Mouse (Mus musculus) midbrain, embryonic 16.5 days (tissue): ENCODE measurements around the gene Rtn4. TPM values are rescaled to one million over a fixed set of nuclear protein-coding genes. Genes with fewer than 3 reads are reported as not detected.

ENCODE experiments used
- ATAC-seq: fragments of 200-750 bp; cut with Nextera tagmentation; 2 replicates; pipeline ENCODE4 v1.8.0; 2017; ENCODE audit warnings: moderate TSS enrichment
- H3K27ac ChIP-seq: fragments of 300-500 bp; sonication (generic); 2 replicates; pipeline ENCODE4 v1.5.1; 2014; ENCODE audit warnings: mild to moderate bottlenecking, low read length, mixed read lengths
- H3K27me3 ChIP-seq: fragments of 300-500 bp; sonication (generic); 2 replicates; pipeline ENCODE4 v1.6.1; 2014; ENCODE audit warnings: low read depth, low read length, mixed read lengths; ENCODE audit not compliant: control insufficient read depth, insufficient read depth
- H3K36me3 ChIP-seq: fragments of 300-500 bp; sonication (generic); 2 replicates; pipeline ENCODE4 v1.6.1; 2014; ENCODE audit warnings: mild to moderate bottlenecking, low read length, moderate library complexity, mixed read lengths; ENCODE audit not compliant: control insufficient read depth, insufficient read depth
- H3K4me1 ChIP-seq: fragments of 300-500 bp; sonication (generic); 2 replicates; pipeline ENCODE4 v1.6.1; 2014; ENCODE audit warnings: mild to moderate bottlenecking, low read length, mixed read lengths; ENCODE audit not compliant: control insufficient read depth, insufficient read depth
- H3K4me2 ChIP-seq: fragments of 300-500 bp; sonication (generic); 2 replicates; pipeline ENCODE4 v1.6.1; 2014; ENCODE audit warnings: mild to moderate bottlenecking, low read length, mixed read lengths
- H3K4me3 ChIP-seq: fragments of 300-500 bp; sonication (generic); 2 replicates; pipeline ENCODE4 v1.5.1; 2014; ENCODE audit warnings: low read depth, mild to moderate bottlenecking, low read length, moderate library complexity, mixed read lengths
- H3K9ac ChIP-seq: fragments of 300-500 bp; sonication (generic); 2 replicates; pipeline ENCODE4 v1.6.1; 2014; ENCODE audit warnings: low read depth, low read length, mixed read lengths
- H3K9me3 ChIP-seq: fragments of 300-500 bp; sonication (generic); replicated peaks from 2 replicates; pipeline ENCODE4 v1.6.1; 2014; ENCODE audit warnings: mild to moderate bottlenecking, low read length, mixed read lengths; ENCODE audit not compliant: control insufficient read depth, poor library complexity, severe bottlenecking
- WGBS: fragments of 180-500 bp; shearing (Covaris S2); extraction: QIAGEN DNeasy Blood & Tissue Kit; methylation state at CpG from one replicate; pipeline ENCODE4 v1.1.7; 2014; 5-methylcytosine and 5-hydroxymethylcytosine counted together
- polyA plus RNA-seq: library from polyadenylated mRNA; unstranded; fragments of >200 nt; fragmentation: Nextera tagmentation; extraction: Ambion mirVana; gene quantifications from 2 replicates; pipeline ENCODE4 v1.2.1, GENCODE M21; 2015

Gene Rtn4
- polyA plus RNA-seq, 1 experiment from 2014 or later = 140 TPM

- Histone ChIP-seq H3K27ac (no peak overlapping the region), H3K4me2 (no peak overlapping the region), H3K36me3 (0 out of 2 replicates have a peak, but pooled peaks cover 2% of the 10 kb centered on the region), H3K4me1 (no peaks in the 10 kb centered on the region), H3K9ac (no peak overlapping the region), H3K9me3 (no peaks in the 10 kb centered on the region), H3K27me3 (no peaks in the 10 kb centered on the region), H3K4me3 (no peak overlapping the region)
- 86% methylated on average over 11 of the region's 11 CpGs for WGBS
- ATAC-seq = no peak
Observed at GRCm38 (mm10) chr11:29766313-29766982, 73.7 kb downstream of the Rtn4 start.

GRCm38 (mm10) chr11:29768523-29768922, 75.8 kb downstream of the Rtn4 start:
- H3K9me3 ChIP-seq = no peaks in the 10 kb centered on the region
- no peak overlapping the region for H3K4me3 ChIP-seq
- no peaks in the 10 kb centered on the region for H3K27me3 ChIP-seq
- no peak for ATAC-seq
- H3K36me3 ChIP-seq = 0 out of 2 replicates have a peak, but pooled peaks cover 2% of the 10 kb centered on the region
- no peak overlapping the region for H3K9ac ChIP-seq
- H3K4me1 ChIP-seq = no peaks in the 10 kb centered on the region
- no peak overlapping the region for H3K27ac ChIP-seq
- H3K4me2 ChIP-seq = no peak overlapping the region

- H3K4me1 ChIP-seq = no peaks in the 10 kb centered on the region
- WGBS = 61% methylated on average over 3 of the region's 3 CpGs
- no peak overlapping the region for H3K27ac ChIP-seq
- H3K9ac ChIP-seq = no peak overlapping the region
- H3K9me3 ChIP-seq = no peaks in the 10 kb centered on the region
- no peak for ATAC-seq
- H3K4me3 ChIP-seq = no peak overlapping the region
- no peaks in the 10 kb centered on the region for H3K36me3 ChIP-seq
- H3K27me3 ChIP-seq = no peaks in the 10 kb centered on the region
- H3K4me2 ChIP-seq = no peak overlapping the region
Observed at GRCm38 (mm10) chr11:29770666-29771400, 78.1 kb downstream of the Rtn4 start.

- H3K4me3 ChIP-seq = no peak overlapping the region
- no peaks in the 10 kb centered on the region for H3K36me3 ChIP-seq
Observed at GRCm38 (mm10) chr11:29772279-29772678, 79.5 kb downstream of the Rtn4 start.

GRCm38 (mm10) chr11:29774296-29774695, 81.5 kb downstream of the Rtn4 start:
- H3K9ac ChIP-seq = no peak overlapping the region
- WGBS = 25% methylated on average over 2 of the region's 2 CpGs
- H3K4me2 ChIP-seq = no peak overlapping the region
- H3K4me1 ChIP-seq = no peaks in the 10 kb centered on the region
- H3K4me3 ChIP-seq = no peak overlapping the region
- no peak overlapping the region for H3K27ac ChIP-seq
- H3K27me3 ChIP-seq = no peaks in the 10 kb centered on the region
- no peaks in the 10 kb centered on the region; the same call in 1 of the 2 replicates for H3K36me3 ChIP-seq
- ATAC-seq = no peak
- H3K9me3 ChIP-seq = no peaks in the 10 kb centered on the region

More at GRCm38 (mm10) chr11:29772279-29772678, 79.5 kb downstream of the Rtn4 start:
- H3K9me3 ChIP-seq = no peaks in the 10 kb centered on the region
- H3K27me3 ChIP-seq = no peaks in the 10 kb centered on the region
- WGBS = 83% methylated on average over 1 of the region's 1 CpGs
- no peak for ATAC-seq
- H3K4me1 ChIP-seq = no peaks in the 10 kb centered on the region
- no peak overlapping the region for H3K9ac ChIP-seq
- no peak overlapping the region for H3K27ac ChIP-seq
- no peak overlapping the region for H3K4me2 ChIP-seq

GRCm38 (mm10) chr11:29774760-29775159, 82.0 kb downstream of the Rtn4 start:
- 55% methylated on average over 2 of the region's 2 CpGs for WGBS
- Histone ChIP-seq H3K9ac (no peak overlapping the region), H3K36me3 (no peaks in the 10 kb centered on the region; the same call in 1 of the 2 replicates), H3K27me3 (no peaks in the 10 kb centered on the region), H3K27ac (no peak overlapping the region), H3K4me1 (no peaks in the 10 kb centered on the region), H3K4me2 (no peak overlapping the region), H3K9me3 (no peaks in the 10 kb centered on the region), H3K4me3 (no peak overlapping the region)
- no peak for ATAC-seq

- no peak overlapping the region for H3K4me2 ChIP-seq
- H3K4me3 ChIP-seq = no peak overlapping the region
- no peak for ATAC-seq
- H3K27me3 ChIP-seq = no peaks in the 10 kb centered on the region
- no peak overlapping the region for H3K27ac ChIP-seq
- no peak overlapping the region for H3K9ac ChIP-seq
- no peaks in the 10 kb centered on the region for H3K9me3 ChIP-seq
- peaks cover under 1% of the 10 kb centered on the region for H3K36me3 ChIP-seq
- H3K4me1 ChIP-seq = no peaks in the 10 kb centered on the region
Observed at GRCm38 (mm10) chr11:29777964-29778363, 85.2 kb downstream of the Rtn4 start.

GRCm38 (mm10) chr11:29778936-29779335, 86.2 kb downstream of the Rtn4 start:
- Histone ChIP-seq H3K27ac (no peak overlapping the region), H3K4me2 (no peak overlapping the region), H3K9ac (no peak overlapping the region), H3K4me3 (no peak overlapping the region), H3K9me3 (no peaks in the 10 kb centered on the region), H3K4me1 (no peaks in the 10 kb centered on the region), H3K36me3 (peaks cover 3% of the 10 kb centered on the region), H3K27me3 (no peaks in the 10 kb centered on the region)
- 53% methylated on average over 3 of the region's 3 CpGs for WGBS
- no peak for ATAC-seq

- WGBS = 36% methylated on average over 2 of the region's 2 CpGs
- Histone ChIP-seq H3K9me3 (no peaks in the 10 kb centered on the region), H3K4me3 (no peak overlapping the region), H3K9ac (no peak overlapping the region), H3K36me3 (peaks cover 3% of the 10 kb centered on the region), H3K27ac (no peak overlapping the region), H3K4me2 (no peak overlapping the region), H3K27me3 (no peaks in the 10 kb centered on the region), H3K4me1 (no peaks in the 10 kb centered on the region)
- no peak for ATAC-seq
Observed at GRCm38 (mm10) chr11:29779409-29780026, 86.8 kb downstream of the Rtn4 start.
